Mouse (Mus musculus): ENCODE measurements at regions not wholly inside any gene's neighbourhood (a gene's known extent, or its start where the extent isn't known, plus 50 kb on each side); places are given as distances from the start of the nearest gene placed in this dataset.

GRCm38 (mm10) chr5:43130901-43131557, 101.9 kb upstream of the Cpeb2 start:
- in situ Hi-C loops (cut with MboI, MseI) = no loop called here

DNA sequence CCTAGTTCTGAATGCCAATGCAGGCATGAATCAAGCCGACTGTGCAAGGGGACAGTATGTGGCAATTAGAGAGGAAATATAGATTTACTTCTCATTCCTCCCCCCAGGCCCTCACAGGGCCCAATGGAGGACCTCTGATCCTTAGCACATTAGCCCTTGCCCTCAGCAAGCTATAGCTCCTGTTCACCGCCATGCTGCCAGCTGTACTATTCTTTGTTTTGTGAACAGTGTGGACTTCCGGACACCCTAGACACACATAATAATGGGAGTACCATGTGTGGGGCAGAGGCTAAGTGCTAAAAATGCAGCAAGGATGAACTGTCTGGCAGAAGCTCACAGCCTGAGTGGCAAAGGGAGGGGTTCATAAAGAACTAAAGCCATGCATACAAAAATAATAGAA, 99.3 kb upstream of the Cpeb2 start:
- in situ Hi-C loops (cut with MboI, MseI) = no loop called here

GRCm38 (mm10) chr5:43136142-43136541, 96.8 kb upstream of the Cpeb2 start:
- in situ Hi-C loops (cut with MboI, MseI) = no loop called here

DNA sequence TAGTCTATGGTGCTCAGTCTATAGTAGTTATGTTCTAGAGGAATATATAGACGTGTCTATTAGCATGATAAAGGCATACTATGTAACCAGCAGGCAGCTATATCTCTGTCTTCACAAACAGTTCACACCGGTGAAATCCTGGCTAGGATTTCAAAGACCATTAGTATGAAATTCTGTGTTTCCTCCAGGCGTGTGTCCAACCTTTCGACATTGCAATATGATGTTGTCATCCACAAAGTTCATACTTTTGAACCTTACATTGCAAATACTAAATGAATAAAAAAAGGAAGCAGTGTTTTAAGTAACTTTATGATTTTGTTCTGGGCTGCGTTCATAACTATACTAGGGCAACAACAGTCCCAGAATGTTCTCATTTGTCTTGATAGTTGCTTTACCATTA, 95.2 kb upstream of the Cpeb2 start:
- in situ Hi-C loops (cut with MboI, MseI) = no loop called here

GRCm38 (mm10) chr5:43138931-43139486, 94.0 kb upstream of the Cpeb2 start:
- in situ Hi-C loops (cut with MboI, MseI) = no loop called here

DNA sequence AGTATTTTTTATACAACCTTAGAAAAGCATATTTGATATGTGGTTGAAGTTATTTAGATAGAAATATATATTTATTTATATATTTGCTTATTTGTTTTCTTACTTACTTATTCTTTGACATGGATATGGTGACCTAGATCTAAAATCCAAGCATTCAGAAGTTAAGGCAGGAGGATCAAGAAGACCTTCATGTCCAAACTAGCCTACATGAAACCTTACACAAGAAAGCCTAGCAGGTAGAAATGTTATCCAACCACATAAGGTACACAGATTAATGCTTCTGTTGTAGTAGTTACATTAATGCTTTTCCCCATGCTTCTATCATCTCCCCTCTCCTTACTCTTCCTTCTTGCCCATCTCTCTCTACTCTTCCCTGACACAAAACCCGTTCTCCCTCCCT, 93.2 kb upstream of the Cpeb2 start:
- in situ Hi-C loops (cut with MboI, MseI) = no loop called here

DNA sequence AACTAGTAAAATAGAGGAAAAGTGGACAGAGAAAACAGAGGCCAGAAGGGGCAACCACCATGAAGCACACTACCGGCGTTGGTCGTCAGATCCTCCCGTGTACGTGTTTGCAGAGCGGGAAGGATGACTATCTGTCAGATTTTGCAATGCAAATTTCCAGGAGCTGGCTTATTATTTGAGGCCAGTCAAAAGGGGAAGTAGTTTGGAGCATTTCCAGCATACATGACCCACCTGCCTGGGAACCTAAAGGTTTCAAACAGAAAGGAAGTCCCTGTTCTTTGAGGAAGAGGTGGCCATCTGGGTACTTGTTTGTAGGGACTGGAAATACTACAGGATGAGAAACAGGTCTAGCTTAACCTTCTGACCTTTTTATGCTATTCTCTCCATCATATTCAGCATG, 87.0 kb upstream of the Cpeb2 start:
- in situ Hi-C loops (cut with MboI, MseI) = no loop called here

DNA sequence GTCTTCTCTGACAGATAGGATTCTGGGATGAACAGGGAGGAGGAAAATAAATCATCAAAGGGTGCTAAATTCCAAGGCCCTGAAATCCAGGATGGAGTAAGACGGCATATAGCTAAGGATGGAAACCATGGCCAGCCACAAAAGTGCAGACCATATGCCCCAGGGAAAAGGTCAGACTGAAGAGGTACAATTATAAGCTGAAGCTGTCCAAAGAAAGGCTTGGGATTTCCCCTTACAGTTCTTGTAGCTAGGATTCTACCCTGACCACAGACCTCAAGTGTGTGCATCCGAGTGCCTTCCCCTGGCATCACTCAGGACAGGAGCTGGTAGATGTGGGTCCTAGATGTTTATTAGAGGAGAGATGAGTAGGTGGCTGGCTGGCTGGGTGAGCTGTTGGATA, 86.0 kb upstream of the Cpeb2 start:
- in situ Hi-C loops (cut with MboI, MseI) = no loop called here

- in situ Hi-C loops (cut with MboI, MseI) = no loop called here
Observed at GRCm38 (mm10) chr5:43148486-43148885, 84.5 kb upstream of the Cpeb2 start.

GRCm38 (mm10) chr5:43149559-43149958, 83.4 kb upstream of the Cpeb2 start:
- in situ Hi-C loops (cut with MboI, MseI) = no loop called here

GRCm38 (mm10) chr5:43151099-43151774, 81.7 kb upstream of the Cpeb2 start:
- in situ Hi-C loops (cut with MboI, MseI) = no loop called here

DNA sequence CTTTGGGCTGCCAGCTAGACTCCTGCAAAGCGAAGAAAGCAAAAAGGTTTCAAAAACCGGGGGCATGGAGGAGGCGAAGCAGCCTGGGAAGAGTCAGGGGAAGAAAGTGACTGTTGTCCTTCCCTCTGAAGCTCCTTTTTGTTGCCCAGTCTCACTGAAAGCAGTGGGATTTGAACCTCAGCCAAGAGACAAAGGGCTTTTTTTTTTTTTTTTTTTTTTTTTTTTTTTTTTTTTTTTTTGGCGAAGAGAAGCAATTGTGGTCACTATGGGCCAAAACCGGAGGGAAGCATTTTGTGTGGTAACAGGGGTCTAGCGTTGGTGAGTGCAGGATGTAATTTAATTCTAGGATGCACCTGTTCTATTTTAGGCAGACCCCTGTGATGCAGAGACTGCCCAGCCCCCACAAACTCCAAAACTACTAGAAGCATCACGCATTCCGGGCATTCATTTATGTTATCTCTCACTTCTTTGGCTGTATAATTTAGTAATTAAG, 80.8 kb upstream of the Cpeb2 start:
- in situ Hi-C loops (cut with MboI, MseI) = no loop called here

DNA sequence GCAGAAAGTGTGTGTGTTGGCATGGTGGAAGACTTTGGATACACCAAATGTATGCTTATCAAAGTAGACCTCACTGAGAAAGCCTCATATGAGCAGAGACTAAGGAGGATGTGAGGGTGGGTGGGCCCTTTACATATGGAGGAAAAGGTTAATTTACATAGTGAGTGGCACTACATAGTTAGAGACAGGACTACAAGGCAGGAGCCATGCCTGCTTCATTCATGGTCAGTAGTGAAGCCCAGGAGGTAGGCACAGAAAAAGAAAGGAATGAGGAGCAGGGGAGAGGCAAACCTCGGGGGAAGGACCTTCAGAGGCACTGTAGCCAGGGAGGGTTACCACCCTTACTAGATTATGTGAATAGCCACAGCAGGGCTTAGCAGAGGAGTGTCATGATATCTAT, 80.1 kb upstream of the Cpeb2 start:
- in situ Hi-C loops (cut with MboI, MseI) = no loop called here

DNA sequence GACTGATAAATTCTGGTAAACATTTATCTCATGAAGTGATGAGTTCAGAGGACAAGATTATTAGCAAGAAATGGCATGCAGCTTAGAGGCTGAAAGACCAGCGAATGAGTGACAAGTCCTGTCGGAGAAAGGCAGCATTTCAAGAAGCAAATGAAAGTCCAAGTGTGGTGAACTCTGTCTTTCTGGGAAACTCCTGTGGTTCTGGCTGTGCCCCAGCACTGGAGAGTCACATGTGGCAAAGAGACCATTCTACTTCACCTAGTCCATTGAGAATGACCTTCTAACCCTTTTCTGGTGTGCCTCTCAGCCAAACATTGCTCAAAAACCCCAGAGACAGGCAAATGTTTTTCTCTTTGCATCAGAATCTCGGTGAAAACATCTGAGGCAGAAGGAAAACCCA, 76.2 kb upstream of the Cpeb2 start:
- in situ Hi-C loops (cut with MboI, MseI) = no loop called here

DNA sequence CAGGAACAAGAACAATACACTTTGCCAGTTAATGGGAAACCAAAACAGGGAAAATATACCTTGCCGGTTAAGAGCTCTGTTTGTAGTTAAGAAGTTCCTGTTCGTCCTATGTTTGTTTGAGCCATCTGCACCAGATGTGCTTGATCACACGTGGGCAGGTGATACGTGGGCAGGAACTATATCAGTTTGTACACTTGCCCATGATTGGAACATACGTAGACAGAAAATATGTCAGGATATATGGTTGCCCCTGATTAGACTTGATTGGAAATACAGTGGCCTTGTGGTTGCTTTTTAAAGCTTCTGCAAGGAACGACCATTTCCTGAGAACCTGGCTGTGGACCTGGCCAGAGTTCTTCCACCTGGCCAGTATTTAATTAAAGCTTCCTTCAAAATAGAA, 72.8 kb upstream of the Cpeb2 start:
- in situ Hi-C loops (cut with MboI, MseI) = no loop called here

- in situ Hi-C loops (cut with MboI, MseI) = no loop called here
Observed at GRCm38 (mm10) chr5:43181475-43181874, 51.5 kb upstream of the Cpeb2 start.

Data from regulatory T cell (primary cell).